Mouse (Mus musculus) MEL (cell line): ENCODE data around the gene Gm11172. TPM values are rescaled to one million over a fixed set of nuclear protein-coding genes. Genes with fewer than 3 reads are reported as not detected.

Source experiments
- DNase-seq: peaks from one replicate; pipeline ENCODE4 v3.0.0; 2011; ENCODE audit warnings: low read depth, low spot score
- H3K27ac ChIP-seq: 2 replicates; pipeline ENCODE4 v1.5.1; 2012; ENCODE audit warnings: low read depth, mild to moderate bottlenecking, control low read depth, low read length, moderate library complexity; ENCODE audit not compliant: control insufficient read depth
- H3K27me3 ChIP-seq, 2 experiments: fragments of 150-350 bp in 1 of 2; sonication (generic) in 1 of 2; 2 replicates each; pipeline ENCODE4 v1.6.1; 2012; ENCODE audit warnings: low read length in 2 of 2, mild to moderate bottlenecking in 2 of 2, improper control_type of control experiment in 1 of 2, moderate library complexity in 1 of 2; ENCODE audit not compliant: insufficient read depth in 2 of 2, control insufficient read depth in 1 of 2
- H3K36me3 ChIP-seq, 2 experiments: 2 replicates each; pipeline ENCODE4 v1.6.1; 2012 to 2014; ENCODE audit warnings: low read length in 2 of 2, improper control_type of control experiment in 1 of 2, inconsistent platforms in 1 of 2, mild to moderate bottlenecking in 1 of 2; ENCODE audit not compliant: insufficient read depth in 2 of 2, control insufficient read depth in 1 of 2
- H3K4me1 ChIP-seq, 2 experiments: fragments of 150-350 bp in 1 of 2; sonication (generic) in 1 of 2; 2 replicates each; pipeline ENCODE4 v1.6.1; 2012; ENCODE audit warnings: low read length in 2 of 2, improper control_type of control experiment in 1 of 2, mild to moderate bottlenecking in 1 of 2; ENCODE audit not compliant: insufficient read depth in 2 of 2, control insufficient read depth in 1 of 2
- H3K4me3 ChIP-seq, 2 experiments: fragments of 150-350 bp in 1 of 2; sonication (generic) in 1 of 2; 2 replicates each; pipeline ENCODE4 v1.5.1; 2012; ENCODE audit warnings: low read depth in 2 of 2, low read length in 2 of 2, mild to moderate bottlenecking in 2 of 2, moderate library complexity in 2 of 2, control low read depth in 1 of 2, improper control_type of control experiment in 1 of 2; ENCODE audit not compliant: control insufficient read depth in 1 of 2, insufficient read depth in 1 of 2
- H3K79me2 ChIP-seq: 2 replicates; pipeline ENCODE4 v1.6.1; 2012; ENCODE audit warnings: mild to moderate bottlenecking, low read length, moderate library complexity; ENCODE audit not compliant: control insufficient read depth, poor library complexity, insufficient read depth
- H3K9ac ChIP-seq: 2 replicates; pipeline ENCODE4 v1.6.1; 2012; ENCODE audit warnings: low read depth, mild to moderate bottlenecking, control low read depth, low read length, moderate library complexity; ENCODE audit not compliant: control insufficient read depth, poor library complexity, severe bottlenecking
- H3K9me3 ChIP-seq: fragments of 150-350 bp; sonication (generic); replicated peaks from 2 replicates; pipeline ENCODE4 v1.6.1; 2012; ENCODE audit warnings: mild to moderate bottlenecking, low read length, improper control_type of control experiment, moderate library complexity; ENCODE audit not compliant: insufficient read depth
- BHLHE40 ChIP-seq: IDR thresholded peaks from 2 replicates; pipeline ENCODE4 v1.6.1; 2012; ENCODE audit warnings: low read depth, mild to moderate bottlenecking, inconsistent platforms, low read length, improper control_type of control experiment, borderline replicate concordance
- CHD1 ChIP-seq: IDR thresholded peaks from 2 replicates; pipeline ENCODE4 v1.6.1; 2012; ENCODE audit warnings: low read depth, mild to moderate bottlenecking, inconsistent platforms, low read length, improper control_type of control experiment
- CHD2 ChIP-seq: IDR thresholded peaks from 2 replicates; pipeline ENCODE4 v1.6.1; 2011; ENCODE audit warnings: low read length, improper control_type of control experiment
- GABPA ChIP-seq: IDR thresholded peaks from 2 replicates; pipeline ENCODE4 v1.6.1; 2012; ENCODE audit warnings: low read depth, mild to moderate bottlenecking, inconsistent platforms, low read length, improper control_type of control experiment, moderate library complexity
- KAT2A ChIP-seq: conservative IDR thresholded peaks from 2 replicates; pipeline ENCODE4 v1.6.1; 2012; ENCODE audit warnings: low read depth, low read length, improper control_type of control experiment, inconsistent platforms
- MAZ ChIP-seq: IDR thresholded peaks from 2 replicates; pipeline ENCODE4 v1.6.1; 2012; ENCODE audit warnings: low read depth, mild to moderate bottlenecking, inconsistent platforms, low read length, improper control_type of control experiment
- MXI1 ChIP-seq: IDR thresholded peaks from 2 replicates; pipeline ENCODE4 v1.6.1; 2011; ENCODE audit warnings: mild to moderate bottlenecking, low read depth, low read length, improper control_type of control experiment
- NRF1 ChIP-seq: IDR thresholded peaks from 2 replicates; pipeline ENCODE4 v1.6.1; 2014; ENCODE audit warnings: low read depth, mild to moderate bottlenecking, inconsistent platforms, low read length, improper control_type of control experiment, moderate library complexity; ENCODE audit not compliant: poor library complexity, insufficient read depth, severe bottlenecking
- POLR2AphosphoS2 ChIP-seq: IDR thresholded peaks from 2 replicates; pipeline ENCODE4 v1.6.1; 2011; ENCODE audit warnings: low read length, improper control_type of control experiment
- RAD21 ChIP-seq: IDR thresholded peaks from 2 replicates; pipeline ENCODE4 v1.6.1; 2011; ENCODE audit warnings: mild to moderate bottlenecking, low read depth, low read length, improper control_type of control experiment
- RCOR1 ChIP-seq: IDR thresholded peaks from 2 replicates; pipeline ENCODE4 v1.6.1; 2012; ENCODE audit warnings: low read depth, mild to moderate bottlenecking, inconsistent platforms, low read length, improper control_type of control experiment
- TAL1 ChIP-seq: IDR thresholded peaks from 2 replicates; pipeline ENCODE4 v1.6.1; 2012; ENCODE audit warnings: mild to moderate bottlenecking, inconsistent platforms, low read length, moderate library complexity, mixed read lengths
- TBP ChIP-seq: IDR thresholded peaks from 2 replicates; pipeline ENCODE4 v1.8.0; 2011; ENCODE audit warnings: low read depth, low read length, improper control_type of control experiment
- TCF12 ChIP-seq: IDR thresholded peaks from 2 replicates; pipeline ENCODE4 v1.6.1; 2014; ENCODE audit warnings: low read depth, mild to moderate bottlenecking, inconsistent platforms, low read length, improper control_type of control experiment, moderate library complexity
- USF1 ChIP-seq: IDR thresholded peaks from 2 replicates; pipeline ENCODE4 v1.6.1; 2014; ENCODE audit warnings: low read depth, mild to moderate bottlenecking, inconsistent platforms, low read length, improper control_type of control experiment, moderate library complexity
- USF2 ChIP-seq, 2 experiments: IDR thresholded peaks; 2 replicates each; pipeline ENCODE4 v1.6.1; 2011 to 2012; ENCODE audit warnings: improper control_type of control experiment in 2 of 2, low read length in 2 of 2, borderline replicate concordance in 1 of 2, inconsistent platforms in 1 of 2, low read depth in 1 of 2, mild to moderate bottlenecking in 1 of 2; ENCODE audit not compliant: insufficient read depth in 1 of 2
- ZC3H11A ChIP-seq: IDR thresholded peaks from 2 replicates; pipeline ENCODE4 v1.6.1; 2012; ENCODE audit warnings: low read depth, mild to moderate bottlenecking, inconsistent platforms, low read length, improper control_type of control experiment
- ZKSCAN1 ChIP-seq: IDR thresholded peaks from 2 replicates; pipeline ENCODE4 v1.6.1; 2012; ENCODE audit warnings: low read depth, mild to moderate bottlenecking, inconsistent platforms, low read length, improper control_type of control experiment, moderate library complexity
- polyA plus RNA-seq, 2 experiments: library from polyadenylated mRNA; stranded (reverse) in 1 of 2; unstranded in 1 of 2; fragments of >175 nt in 1 of 2; fragments of >200 nt in 1 of 2; gene quantifications; 2 replicates each; pipeline versions ENCODE4 v1.2.1 to v1.2.4; 2012; ENCODE audit warnings: low replicate concordance in 2 of 2, low read depth in 1 of 2; ENCODE audit not compliant: insufficient read length in 2 of 2, insufficient read depth in 1 of 2, missing spikeins in 1 of 2
- total RNA-seq: library from RNA; depleted of rRNA; stranded (reverse); fragments of 300-350 nt; gene quantifications from 2 replicates; pipeline ENCODE4 v1.2.3, GENCODE M21; 2012; rRNA removed

Gm11172 gene
- not detected in 2 replicates for total RNA-seq
- not detected for polyA plus RNA-seq

DNA sequence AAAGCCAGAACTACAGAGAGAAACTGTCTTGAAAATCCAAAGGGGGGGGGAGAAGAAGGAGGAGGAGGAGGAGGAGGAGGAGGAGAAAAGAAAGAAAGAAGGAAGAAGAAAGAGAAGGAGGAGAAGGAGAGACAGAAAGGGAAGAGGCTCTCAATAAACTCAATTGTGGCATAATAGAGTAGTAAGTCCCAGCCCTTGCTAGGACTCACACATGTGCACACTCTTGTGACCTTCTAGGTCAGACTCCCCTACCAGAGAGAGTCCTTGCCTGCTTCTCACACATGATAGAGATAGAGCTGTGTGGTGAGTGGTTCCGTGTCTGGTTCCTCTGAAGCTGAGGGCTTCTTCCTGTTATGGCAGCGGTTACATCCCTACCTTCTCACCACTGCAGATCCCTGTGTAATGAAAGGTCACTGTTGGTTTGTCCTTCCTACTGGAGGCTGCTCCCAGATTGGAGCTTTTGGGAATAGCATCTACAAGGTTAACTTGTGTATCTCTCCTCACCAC, at the start of gene Gm11172:
Gene Gm11172, plus strand, starts transcription at position 51 of the 507 bp plus-strand sequence.
- H3K27me3 ChIP-seq: peaks cover 5 to 10% of the 10 kb centered on the region in 2 experiments; a peak in 3 of 4 replicates
- TF ChIP-seq MXI1 (no peak), MAZ (no peak), USF2 (IDR thresholded peaks at IDR 0.05; ENCODE audit: borderline replicate concordance in 1 of 2, insufficient read depth in 1 of 2, low read depth in 1 of 2, low read length in 2 of 2) (no peak), KAT2A (no peak), RAD21 (no peak), USF1 (no peak), TBP (no peak), CHD1 (no peak), GABPA (no peak), RCOR1 (no peak), ZC3H11A (no peak), TCF12 (no peak), ZKSCAN1 (no peak), TAL1 (no peak), BHLHE40 (no peak), CHD2 (no peak)

GRCm38 (mm10) chr16:10763540-10764264, 49.0 kb upstream of the Gm11172 start:
- H3K27ac ChIP-seq: no peak overlapping the region
- H3K36me3 ChIP-seq: no peaks in the 10 kb centered on the region
- H3K9ac ChIP-seq: no peak overlapping the region
- DNase-seq: no peak
- H3K4me3 ChIP-seq: no peak overlapping the region
- TF ChIP-seq POLR2AphosphoS2 (no peak), NRF1 (no peak), MXI1 (no peak), BHLHE40 (no peak), KAT2A (no peak), RAD21 (no peak)
- H3K9me3 ChIP-seq: no peaks in the 10 kb centered on the region
- peaks cover 0 to 9% of the 10 kb centered on the region in 2 experiments; a peak in 2 of 4 replicates for H3K4me1 ChIP-seq
- no peaks in the 10 kb centered on the region for H3K79me2 ChIP-seq
- H3K27me3 ChIP-seq: no peaks in the 10 kb centered on the region; a peak in 1 of 4 replicates

More for the DNA sequence above, at the start of gene Gm11172:
- Histone ChIP-seq H3K79me2 (no peaks in the 10 kb centered on the region), H3K9me3 (no peaks in the 10 kb centered on the region), H3K36me3 (peaks cover 0 to 10% of the 10 kb centered on the region in 2 experiments; a peak in 2 of 4 replicates), H3K4me3 (no peak within 1 kb of the TSS), H3K27ac (no peak within 1 kb of the TSS), H3K4me1 (peaks cover 5 to 22% of the 10 kb centered on the region in 2 experiments; a peak in 3 of 4 replicates), H3K9ac (no peak within 1 kb of the TSS)
- no peak for DNase-seq
